Mouse (Mus musculus) cerebellum, postnatal 14 days (tissue): ENCODE results near the gene 1700125H20Rik.
"Not testable (repeated sequence)": the region's sequence is repeated elsewhere in the genome, so short reads cannot be mapped to it uniquely, and the experiment has no call there.

Experiments used
- DNase-seq, 2 experiments: peaks; one replicate each; pipeline ENCODE4 v3.0.0; 2021; ENCODE audit warnings: mixed read lengths in 2 of 2

Gene 1700125H20Rik

DNA sequence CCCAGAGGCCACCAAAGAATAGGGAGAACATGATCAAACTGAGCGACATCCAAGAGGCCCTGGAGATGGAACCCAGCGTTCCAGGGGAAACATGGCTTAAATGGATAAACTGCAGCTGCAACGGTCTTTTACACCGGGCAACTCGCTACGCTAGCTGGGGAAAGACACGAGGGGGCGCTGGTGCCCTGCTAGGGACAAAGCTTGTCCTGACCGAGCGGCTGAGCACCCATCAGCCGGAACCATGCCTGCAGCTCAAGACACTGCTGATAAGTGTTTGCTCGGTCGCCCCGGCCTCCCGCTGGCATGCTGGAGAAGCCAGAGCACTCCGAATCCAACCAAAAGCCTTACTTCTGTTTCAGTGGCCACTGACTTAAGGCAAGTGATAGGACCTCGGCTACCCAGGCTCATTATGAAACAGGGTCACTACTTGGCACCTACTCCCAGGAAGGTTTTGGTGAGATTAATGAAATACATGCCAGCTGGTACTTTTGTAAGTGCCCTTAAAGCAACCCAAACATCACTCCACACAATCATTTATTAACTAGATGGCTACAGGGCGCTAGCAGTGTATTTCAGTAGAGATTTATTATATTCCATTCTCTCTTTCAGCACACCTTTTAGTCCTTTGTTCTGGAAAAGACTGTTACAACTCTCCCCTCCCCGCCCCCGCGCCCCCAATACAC lies at the start of gene 1700125H20Rik:
1700125H20Rik (plus strand) TSS at position 347 of the 683 bp plus-strand sequence.
- peak; percentile 93 to 98 for DNase-seq

DNA sequence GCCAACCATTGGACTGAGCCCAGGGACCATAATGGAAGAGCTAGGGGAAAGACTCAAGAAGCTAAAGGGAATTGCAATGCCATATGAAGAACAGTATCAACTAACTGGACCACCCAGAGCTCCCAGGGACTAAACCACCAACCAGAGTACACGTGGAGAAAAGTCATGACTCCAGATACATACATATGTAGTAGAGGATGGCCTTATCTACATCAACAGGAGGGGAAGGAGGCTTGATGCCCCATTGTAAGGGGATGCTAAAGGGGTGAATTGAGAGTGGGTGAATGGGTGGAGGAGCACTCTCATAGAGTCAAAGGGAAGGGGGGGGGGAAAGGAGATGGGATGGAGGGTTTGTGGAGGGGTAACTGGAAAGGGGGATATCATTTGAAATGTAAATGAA lies 48.1 kb upstream of the 1700125H20Rik start:
- no peak for DNase-seq

DNA sequence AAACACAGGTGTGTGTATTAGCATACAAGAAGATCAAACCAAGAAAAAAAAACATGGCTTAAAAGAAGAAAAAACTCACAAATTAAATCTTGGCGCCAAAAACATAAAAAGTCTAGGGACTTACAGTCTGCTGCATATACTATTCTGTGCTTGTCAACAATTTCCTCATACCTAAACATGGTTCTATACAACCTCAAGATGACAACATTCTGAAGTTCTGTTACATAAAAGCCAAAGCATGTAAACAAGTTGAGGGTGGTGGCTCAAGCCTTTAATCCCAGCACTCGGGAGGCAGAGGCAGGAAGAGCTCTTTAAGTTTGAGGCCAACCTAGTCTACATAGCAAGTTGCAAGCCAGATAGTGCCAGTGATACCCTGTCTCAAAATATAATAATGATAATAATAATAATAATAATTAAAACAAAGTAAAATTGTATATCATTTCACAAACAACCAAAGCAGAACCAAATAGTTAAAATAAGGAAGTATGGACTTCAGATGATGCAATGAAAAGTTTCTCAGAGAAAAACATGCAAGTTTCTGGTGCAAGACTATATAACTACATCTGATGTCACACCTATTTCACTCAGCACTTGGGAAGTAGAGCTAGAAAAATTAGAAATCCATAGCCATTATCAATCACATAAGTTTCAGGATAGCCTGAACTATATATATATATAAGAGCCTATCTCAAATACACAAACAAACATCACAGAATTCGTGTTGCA lies 46.8 kb upstream of the 1700125H20Rik start:
- DNase-seq = no peak

DNA sequence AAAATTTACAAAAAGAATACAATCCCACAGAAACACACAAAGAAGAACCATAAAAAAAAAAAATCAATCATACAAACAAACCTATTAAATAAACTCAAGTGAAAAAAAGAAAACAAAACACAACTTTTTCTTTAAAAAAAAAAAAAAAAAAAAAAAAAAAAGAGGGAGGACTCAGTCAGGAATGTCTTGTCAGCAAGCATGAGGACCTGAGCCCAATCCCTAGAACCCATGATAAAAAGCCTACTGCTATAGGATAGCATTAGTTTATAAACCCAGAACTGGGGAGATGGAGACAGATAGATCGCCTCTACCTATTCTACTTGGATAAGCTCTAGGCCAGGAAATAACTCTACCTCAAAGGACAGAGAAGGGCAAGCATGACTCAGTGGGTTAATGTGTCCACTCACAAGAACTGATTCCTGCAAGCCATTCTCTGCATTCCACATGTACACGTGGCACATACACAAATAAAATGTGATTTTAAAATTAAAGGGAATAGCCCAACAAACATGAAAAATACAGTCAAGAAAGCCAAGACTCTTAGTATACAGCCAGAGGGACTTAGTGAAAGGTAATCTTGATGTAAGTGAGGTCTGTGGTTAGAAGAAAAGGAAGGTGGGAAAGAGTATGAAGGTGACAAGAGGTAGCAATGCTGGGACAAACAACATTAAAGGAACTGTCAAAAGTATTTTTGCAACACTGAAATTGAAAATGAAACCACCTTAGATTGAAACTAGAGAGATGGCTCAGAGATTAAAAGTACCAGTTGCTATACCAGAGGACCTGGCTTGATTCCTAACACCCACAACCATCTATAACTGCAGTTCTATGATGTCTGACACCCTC lies 43.7 kb upstream of the 1700125H20Rik start:
- no peak for DNase-seq

DNA sequence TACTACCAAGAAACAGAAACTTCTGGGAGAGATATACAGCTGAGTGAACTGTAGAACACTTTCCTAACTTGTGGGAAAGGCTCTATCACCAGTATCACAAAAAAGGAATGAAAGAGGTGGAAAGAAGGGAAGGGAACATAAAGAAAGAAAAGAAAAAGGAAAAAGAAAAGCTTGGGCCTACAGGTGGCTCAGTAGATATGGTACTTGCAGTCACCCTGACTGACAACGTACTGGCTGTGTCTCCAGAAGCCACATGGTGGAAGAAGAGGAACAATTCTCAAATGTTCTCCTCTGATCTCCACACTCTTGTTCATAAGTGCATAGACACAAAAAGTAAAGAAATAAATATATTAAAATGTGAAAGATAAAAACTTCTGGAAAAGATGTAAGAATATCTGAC lies 41.3 kb upstream of the 1700125H20Rik start:
- no peak for DNase-seq

DNA sequence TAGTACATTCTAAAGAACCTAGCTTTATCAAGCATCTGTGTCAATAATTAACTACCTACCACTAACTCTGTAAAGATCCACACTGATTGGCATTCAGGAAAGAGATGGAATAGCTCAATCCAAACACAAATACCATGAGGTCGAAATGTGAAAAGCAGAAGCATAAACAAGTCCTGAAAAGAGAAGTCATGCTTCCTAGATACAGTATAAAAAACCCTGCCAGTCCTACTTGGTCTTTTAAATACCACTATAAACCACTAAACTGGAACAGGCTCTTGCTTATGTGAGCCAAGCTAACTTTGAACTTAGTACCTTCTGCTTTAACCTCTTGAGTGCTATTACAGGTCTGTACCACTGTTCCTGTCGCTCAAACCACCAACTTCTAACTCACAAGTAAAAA lies 38.7 kb upstream of the 1700125H20Rik start:
- no peak for DNase-seq

DNA sequence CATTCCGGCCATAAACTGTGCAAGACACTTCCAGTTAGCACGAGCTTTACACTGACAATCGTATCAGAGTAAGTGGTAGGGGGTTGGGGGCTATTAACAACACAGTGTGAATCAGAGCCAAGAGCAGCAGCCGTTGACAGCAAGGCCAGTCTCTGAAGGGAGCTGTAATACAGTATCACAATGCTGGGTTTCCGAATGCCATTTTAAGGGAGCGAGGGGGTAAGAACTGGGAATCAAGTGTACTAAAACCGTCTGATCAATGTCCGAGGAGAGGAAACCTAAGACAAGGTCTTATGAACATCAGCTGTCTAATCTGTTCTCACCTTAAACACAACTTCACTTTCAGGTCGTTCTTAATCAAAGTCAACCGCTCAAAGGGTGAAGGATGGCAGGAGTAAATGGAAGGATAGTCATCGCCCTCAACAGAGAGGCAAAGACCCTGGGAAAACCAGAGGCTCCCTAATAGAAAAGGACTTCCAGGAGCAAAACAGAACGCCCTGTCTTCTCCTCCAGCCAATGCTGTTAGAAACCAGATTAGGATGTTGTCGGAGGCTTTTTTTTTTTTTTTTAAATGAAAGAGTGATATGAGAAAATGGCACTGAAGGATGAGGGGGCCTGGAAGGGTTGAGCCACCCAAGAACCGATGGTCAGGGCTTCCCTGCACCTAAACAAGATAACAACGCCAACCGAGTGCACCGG lies 31.3 kb upstream of the 1700125H20Rik start:
- peak; percentile 45 to 55 for DNase-seq

DNA sequence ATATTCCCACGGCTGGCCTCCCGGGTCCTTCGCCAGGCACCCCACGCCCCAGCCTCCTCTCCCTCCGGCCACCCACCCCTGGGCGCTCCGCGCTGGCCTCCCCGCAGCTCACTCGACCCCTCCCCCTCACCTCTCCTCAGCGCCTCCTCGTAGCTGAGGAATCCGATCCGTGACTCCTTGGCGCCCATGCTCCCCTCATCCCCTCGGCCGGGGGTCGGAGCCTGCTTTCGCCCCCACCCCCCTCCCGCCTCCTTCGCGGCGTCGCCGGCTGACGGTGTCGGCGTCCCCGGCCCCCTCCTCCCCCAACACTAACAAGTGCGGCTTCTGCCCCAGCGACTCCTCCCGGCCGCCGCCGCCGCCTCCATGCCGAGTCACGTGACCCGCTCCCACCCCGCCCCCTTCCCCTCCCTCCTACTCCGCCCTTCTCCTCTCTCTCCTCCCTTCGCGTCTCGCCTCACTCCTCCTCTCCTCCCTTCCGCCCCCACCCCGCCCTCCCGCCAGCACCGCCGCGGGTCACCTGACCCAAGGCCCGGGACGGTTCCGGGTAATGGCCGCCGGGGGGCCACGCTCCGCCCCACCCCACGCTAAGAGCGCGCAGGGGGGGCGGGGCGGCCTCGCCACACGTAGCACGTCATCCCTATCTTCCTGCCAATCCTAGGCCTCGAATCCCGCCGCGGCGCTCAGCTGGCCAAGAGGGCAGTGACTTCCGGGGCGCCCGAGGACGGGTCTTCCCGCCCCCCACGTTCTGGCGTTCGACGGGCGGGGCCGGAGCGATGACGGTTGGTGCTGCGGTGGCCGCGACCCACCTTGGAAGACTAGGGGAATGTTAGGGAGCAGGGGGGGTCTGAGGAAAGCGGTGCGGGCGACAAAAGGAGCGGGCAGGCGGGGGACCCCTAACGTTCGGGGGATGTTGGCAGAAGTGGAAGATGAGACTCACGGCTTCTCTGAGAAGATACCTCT lies 30.3 kb upstream of the 1700125H20Rik start, which contains the start of gene Usp32:
Usp32 (minus strand) TSS at position 581 of the 960 bp plus-strand sequence.
- peak; percentile 96 to 98 for DNase-seq

DNA sequence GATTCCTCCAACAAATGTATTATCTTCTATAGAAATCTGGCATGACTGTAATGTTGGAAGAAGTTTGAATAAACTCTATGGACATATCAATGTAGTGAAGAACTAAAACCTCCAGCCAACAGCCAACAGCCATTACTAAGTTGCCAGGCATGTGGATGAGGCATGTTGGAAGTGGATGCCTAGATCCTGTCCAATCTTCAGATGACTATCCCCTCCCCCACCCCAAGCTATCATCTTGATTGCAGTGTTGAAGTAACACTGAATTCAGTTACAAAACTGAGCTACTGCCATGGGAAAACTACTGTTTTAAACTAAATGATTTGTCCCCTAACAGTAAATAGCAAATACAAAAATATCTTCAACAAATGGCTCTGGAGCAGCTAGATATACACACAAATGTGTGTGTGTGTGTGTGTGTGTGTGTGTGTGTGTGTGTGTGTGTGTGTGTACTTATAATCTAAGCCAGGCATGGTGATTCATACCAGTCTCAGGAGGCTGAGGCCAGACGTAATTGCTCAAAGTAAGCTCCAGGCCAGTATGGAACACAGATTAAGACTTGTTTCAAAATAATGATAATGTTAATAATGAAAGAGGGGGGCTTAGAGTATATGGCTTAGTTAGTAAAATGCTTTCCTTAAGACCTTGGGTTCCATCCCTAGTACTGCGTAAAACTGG lies 17.8 kb upstream of the 1700125H20Rik start:
- no peak for DNase-seq

DNA sequence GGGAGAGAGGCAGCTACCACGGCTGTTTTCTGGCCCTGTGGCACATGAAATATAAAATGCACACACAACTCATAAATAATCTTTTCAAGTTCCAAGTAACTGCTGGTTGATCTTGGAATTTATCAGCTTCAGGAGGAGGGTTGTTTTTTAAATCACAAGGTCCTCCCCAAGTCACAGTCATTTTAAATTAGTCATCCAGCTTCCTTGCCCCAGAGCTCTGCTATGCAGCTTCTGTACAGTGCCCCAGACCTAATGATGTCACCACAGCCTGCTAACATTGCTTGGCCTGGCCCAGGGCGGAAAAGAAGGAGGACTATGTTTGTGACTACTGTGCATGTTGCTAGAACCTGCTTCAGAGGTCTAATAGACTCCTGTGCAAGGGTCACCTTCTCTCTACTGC lies 12.9 kb upstream of the 1700125H20Rik start:
- DNase-seq = no peak

DNA sequence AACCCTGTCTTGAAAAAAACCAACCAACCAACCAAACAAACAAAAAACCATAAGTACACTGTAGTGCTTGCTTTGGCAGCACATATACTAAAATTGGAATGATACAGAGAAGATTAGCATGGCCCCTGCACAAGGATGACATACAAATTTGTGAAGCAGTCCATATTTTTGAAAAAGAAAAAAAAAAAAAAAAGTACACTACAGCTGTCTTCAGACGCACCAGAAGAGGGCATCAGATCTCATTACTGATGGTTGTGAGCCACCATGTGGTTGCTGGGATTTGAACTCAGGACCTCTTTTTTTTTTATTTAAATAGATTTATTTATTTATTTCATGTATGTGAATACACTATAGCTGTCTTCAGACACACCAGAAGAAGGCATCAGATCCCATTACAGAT lies 7.2 kb upstream of the 1700125H20Rik start:
- DNase-seq = not testable (repeated sequence)

DNA sequence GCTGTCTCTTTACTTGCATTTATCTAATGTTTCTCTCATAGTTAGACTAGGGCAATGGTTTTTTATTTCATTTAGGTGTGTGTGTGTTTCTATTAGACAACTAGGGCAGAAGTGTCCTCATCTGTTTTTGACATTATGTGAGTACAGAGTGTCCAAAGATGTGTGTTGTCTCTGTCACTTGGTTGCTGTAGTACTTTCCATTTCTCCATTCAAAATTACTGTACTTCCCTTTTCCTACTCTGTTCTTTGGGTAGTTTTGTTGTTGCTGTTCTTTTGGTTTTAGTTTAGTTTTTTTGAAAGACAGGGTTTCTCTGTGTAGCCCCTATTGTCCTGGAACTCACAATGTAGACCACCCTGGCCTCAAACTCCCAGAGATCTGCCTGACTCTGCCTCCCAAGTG lies 5.8 kb upstream of the 1700125H20Rik start:
- DNase-seq = no peak

DNA sequence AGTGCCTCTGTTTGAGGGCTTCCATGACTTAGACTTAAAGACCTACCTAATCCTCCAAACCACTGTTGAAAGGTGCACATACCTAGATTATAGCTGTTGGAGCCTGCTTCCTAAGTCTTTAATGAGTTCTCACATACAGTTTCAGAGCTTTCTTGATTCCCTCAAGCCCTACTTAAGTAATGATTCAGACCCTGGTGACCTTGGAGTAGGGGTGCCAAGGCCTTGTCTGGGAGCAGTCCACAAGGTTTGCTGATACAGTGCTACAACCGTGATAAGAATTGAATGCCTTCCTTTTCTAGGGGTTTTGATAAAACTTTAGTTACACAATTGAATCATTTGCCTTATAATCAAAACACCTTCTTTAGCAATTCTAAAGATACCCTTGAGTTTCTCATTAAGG lies 2.7 kb upstream of the 1700125H20Rik start:
- DNase-seq = no peak

DNA sequence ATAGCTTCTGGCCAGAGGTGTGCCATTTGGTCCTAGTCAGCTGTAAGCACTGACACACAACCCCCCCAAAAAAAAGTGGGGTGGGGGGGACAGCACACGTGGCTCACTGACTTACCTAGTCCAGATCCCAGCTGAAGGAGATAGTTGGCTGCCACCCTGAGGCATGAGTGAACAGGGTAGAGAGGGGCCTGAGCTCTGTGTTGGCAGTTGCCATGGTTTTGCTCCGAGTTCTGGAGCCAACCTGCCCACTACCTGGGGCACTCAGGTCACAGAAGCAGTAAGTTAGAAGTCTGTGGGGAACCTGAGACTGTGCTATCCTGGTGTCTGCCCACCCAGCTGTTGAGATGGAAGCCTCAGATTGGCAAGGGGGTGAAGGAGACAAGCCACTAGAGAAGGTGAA lies 629 bp downstream of the 1700125H20Rik start:
- DNase-seq = no peak

DNA sequence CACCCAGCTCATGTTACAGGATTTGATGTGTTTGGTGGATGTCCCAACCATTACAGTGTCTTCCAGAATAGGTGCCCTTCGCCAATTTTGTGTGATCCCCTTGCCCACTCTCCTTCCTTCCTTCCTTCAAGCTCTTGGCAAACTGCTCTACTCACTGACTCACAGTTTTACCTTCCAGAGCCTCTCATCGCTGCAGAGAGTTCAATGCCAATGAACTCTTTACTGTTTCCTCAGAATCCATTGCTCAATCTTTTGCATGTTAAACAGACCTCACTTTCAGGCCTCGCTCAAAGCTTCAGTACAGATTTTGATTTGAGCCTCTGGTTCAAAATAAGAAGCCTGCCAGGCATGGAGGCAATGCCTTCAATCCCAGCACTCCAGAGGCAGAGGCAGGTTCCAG lies 5.7 kb downstream of the 1700125H20Rik start:
- DNase-seq = no peak

DNA sequence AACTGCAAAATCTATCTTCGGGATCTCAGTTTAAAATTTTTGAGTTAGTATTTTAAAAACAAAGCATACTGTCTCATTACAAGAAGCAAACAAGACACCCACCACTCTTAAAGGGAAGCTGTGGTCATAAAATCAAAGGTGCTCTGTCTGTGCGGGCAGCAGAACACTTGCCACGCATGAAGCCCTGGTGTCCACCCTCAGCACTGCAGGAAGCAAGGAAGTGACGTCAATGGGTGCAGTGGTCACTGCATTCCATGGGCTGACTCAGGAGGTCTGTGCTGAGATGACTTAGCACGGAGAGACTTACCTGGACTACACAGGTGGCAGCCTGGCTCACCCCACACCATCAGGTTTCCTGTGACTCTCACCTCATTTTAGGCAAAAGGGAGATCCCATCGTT lies 7.6 kb downstream of the 1700125H20Rik start:
- no peak for DNase-seq

DNA sequence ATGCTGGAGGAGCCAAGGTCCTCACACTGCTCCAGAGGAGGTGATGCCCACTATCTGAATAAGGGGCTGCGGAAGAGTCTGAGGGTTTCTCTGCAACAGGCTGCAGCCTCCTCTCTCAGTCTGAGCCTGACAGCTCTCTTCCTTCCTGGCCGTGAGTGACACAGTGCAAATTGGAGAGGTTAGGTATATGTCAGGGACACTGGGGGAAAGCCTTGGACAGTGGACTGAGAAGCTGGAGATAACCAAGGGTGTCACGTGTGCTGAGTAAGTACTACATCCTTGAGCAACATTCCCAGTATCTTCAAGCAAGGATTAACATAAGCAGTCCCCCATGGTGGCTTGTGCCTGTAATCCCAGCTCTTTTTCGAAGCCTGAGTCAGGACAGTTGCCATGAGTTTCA lies 8.2 kb downstream of the 1700125H20Rik start:
- DNase-seq = no peak

DNA sequence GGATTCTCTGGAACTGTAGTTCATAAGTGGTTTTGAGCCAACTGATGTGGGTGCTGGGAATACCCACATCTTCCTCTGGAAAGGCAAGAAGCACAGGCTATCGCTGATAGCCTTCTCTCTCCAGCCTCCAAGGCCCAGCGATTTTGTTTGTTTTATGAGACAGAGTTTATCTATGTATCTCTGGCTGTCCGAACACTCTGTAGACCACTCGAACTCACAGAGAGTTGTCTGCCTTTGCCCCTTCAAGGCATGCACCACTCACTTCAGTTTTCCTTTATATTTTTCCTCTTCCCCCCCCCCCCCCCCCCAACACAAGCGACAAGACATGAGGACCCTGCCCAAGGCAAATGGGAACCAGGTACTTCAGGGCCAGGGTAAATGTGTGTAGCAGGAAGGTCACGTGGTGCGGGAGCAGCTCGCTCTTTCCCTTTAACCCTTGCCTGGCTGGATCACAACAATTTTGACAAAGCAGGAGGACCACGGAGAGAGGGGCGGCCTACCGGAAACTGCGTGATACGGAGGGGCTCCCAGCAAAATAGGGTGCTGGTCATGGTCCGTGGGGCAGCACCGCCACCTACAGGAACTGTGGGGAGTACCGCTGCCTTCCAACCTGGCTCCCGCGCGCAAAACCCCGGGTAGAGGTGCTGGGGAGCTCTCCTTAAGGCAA lies 12.5 kb downstream of the 1700125H20Rik start:
- DNase-seq = peak; percentile 84 to 89

DNA sequence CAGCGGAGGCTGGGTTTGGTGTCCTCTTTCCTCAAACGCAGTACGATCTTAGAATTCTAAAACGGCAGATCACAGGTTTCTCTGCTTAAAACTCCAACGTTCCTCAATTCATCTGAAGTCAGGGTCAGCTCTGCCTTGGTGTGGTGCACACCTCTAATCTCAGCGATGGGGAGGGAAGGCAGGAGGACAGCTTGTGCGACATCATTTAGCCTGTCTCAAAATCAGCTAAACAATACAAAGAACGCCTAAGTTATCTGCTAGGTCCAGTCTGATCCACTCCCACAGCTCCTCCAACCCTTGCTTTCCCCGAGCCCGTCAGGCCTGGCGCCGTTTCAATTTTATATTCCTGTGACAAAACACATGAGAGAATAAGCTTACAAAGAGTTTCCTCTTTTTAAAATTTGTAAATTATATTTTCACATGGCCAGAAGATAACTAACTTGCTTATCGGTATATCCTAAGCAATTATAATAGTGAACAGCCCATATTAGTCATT lies 13.1 kb downstream of the 1700125H20Rik start:
- peak; percentile 33 to 67 for DNase-seq

DNA sequence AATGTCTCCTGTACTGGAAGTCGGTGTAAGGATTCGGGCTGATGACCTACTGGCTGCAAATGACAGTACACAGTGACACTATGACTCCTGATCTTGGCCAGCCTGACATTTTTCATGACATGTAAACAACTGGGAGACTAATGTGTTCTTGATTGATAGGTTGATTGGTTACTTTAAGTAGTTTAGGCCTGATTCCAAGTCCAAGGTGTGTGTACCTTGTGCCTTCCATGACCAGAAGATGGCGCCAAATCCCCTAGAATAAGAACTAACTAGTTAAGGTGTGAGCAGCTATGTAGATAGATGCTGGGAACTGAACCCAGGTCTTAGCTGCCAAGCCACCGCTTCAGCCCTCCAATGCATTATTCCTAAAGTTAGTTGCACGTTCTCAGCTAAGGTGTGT lies 13.9 kb downstream of the 1700125H20Rik start:
- DNase-seq = peak; percentile 59 to 78
